Mouse (Mus musculus): ENCODE data around the gene Slc5a10. TPM values are rescaled to one million over a fixed set of nuclear protein-coding genes. Genes with fewer than 3 reads are reported as not detected.
A peak's percentile ranks its signal among the peaks of the same experiment; 100 is the strongest.

The Slc5a10 gene
- total and polyA plus RNA-seq, 3 experiments, result not detected

DNA sequence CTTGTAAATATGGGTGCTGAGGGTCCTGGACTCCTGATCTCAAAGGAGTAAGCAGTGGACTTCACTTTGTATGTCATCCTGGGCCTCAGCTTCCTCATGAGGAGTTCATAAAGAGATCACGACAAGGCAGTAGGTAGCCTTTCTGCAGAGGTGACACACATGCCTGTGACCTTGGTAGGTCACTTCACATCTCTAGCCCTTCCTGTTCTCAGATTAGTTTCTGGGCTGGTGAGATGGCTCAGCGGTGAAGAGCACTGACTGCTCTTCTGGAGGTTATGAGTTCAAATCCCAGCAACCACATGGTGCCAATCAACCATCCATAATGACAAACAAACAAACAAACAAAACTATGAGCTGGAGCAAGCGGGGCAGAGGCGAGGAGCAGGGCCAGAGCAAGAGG, 42.9 kb downstream of the Slc5a10 start:
- Histone ChIP-seq H3K79me2 (replicated peaks; ENCODE audit: control insufficient read depth, insufficient read depth, low read length) (no peaks in the 10 kb centered on the region), H3K27ac (no peak overlapping the region), H3K27me3 (ENCODE audit: control insufficient read depth, insufficient read depth, low read length) (no peaks in the 10 kb centered on the region), H3K9ac (ENCODE audit: low read depth, low read length) (no peak overlapping the region), H3K4me3 (no peak overlapping the region), H3K4me1 (ENCODE audit: control insufficient read depth, insufficient read depth, low read length) (no peaks in the 10 kb centered on the region), H3K36me3 (ENCODE audit: control insufficient read depth, insufficient read depth, low read length) (no peaks in the 10 kb centered on the region)
- intact Hi-C loops (cut with DNase I), result no loop called here
- 86% methylated on average over 4 of the region's 4 CpGs for WGBS
- no peak for DNase-seq
- TF ChIP-seq CTCF (IDR thresholded peaks at IDR 0.05) (no peak), EP300 (IDR thresholded peaks at IDR 0.05; ENCODE audit: insufficient read depth, low read depth, low read length) (no peak), POLR2A (IDR thresholded peaks at IDR 0.05; ENCODE audit: insufficient read depth, low read depth, low read length) (no peak)

GRCm38 (mm10) chr11:61676216-61676854, 44.3 kb downstream of the Slc5a10 start:
- Histone ChIP-seq H3K79me2 (replicated peaks; ENCODE audit: control insufficient read depth, insufficient read depth, low read length) (no peaks in the 10 kb centered on the region), H3K9ac (ENCODE audit: low read depth, low read length) (no peak overlapping the region), H3K27me3 (ENCODE audit: control insufficient read depth, insufficient read depth, low read length) (no peaks in the 10 kb centered on the region), H3K4me1 (ENCODE audit: control insufficient read depth, insufficient read depth, low read length) (no peaks in the 10 kb centered on the region), H3K4me3 (no peak overlapping the region), H3K36me3 (ENCODE audit: control insufficient read depth, insufficient read depth, low read length) (no peaks in the 10 kb centered on the region), H3K27ac (no peak overlapping the region)
- WGBS, result 84% methylated on average over 7 of the region's 7 CpGs
- TF ChIP-seq CTCF (IDR thresholded peaks at IDR 0.05) (no peak), POLR2A (IDR thresholded peaks at IDR 0.05; ENCODE audit: insufficient read depth, low read depth, low read length) (no peak), EP300 (IDR thresholded peaks at IDR 0.05; ENCODE audit: insufficient read depth, low read depth, low read length) (no peak)
- intact Hi-C loops (cut with DNase I), result no loop called here
- no peak for DNase-seq

DNA sequence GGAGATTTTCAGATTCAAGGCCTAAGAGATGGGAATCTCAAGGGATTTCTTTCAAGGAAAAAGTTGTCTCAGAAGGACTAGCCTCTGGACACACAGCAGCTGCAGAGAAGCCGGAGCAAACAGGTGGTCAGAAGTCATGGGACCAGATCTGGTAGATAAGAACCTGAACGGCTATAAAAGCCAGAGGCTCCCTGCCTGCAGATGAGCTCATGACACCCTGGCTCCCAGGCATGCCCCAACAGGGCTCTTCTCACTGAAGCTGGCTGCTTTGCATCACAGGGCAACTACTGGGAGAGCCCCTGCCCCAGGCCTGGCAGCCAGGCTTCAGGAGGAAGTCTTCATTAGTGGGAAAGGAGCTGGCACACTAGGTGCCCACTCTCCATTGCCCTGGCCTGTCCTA, 45.3 kb downstream of the Slc5a10 start:
- no peak overlapping the region for H3K9ac ChIP-seq (ENCODE audit: low read depth, low read length)
- TF ChIP-seq EP300 (IDR thresholded peaks at IDR 0.05; ENCODE audit: insufficient read depth, low read depth, low read length), result no peak
- no peak for TF ChIP-seq POLR2A (IDR thresholded peaks at IDR 0.05; ENCODE audit: insufficient read depth, low read depth, low read length)
- TF ChIP-seq CTCF (IDR thresholded peaks at IDR 0.05), result no peak
- H3K4me1 ChIP-seq (ENCODE audit: control insufficient read depth, insufficient read depth, low read length), result no peaks in the 10 kb centered on the region
- WGBS, result 48% methylated on average over 2 of the region's 2 CpGs
- no peaks in the 10 kb centered on the region for H3K79me2 ChIP-seq (replicated peaks; ENCODE audit: control insufficient read depth, insufficient read depth, low read length)
- no peaks in the 10 kb centered on the region for H3K36me3 ChIP-seq (ENCODE audit: control insufficient read depth, insufficient read depth, low read length)
- H3K4me3 ChIP-seq, result no peak overlapping the region
- H3K27me3 ChIP-seq (ENCODE audit: control insufficient read depth, insufficient read depth, low read length), result no peaks in the 10 kb centered on the region
- intact Hi-C loops (cut with DNase I), result no loop called here
- H3K27ac ChIP-seq, result no peak overlapping the region
- DNase-seq, result no peak

DNA sequence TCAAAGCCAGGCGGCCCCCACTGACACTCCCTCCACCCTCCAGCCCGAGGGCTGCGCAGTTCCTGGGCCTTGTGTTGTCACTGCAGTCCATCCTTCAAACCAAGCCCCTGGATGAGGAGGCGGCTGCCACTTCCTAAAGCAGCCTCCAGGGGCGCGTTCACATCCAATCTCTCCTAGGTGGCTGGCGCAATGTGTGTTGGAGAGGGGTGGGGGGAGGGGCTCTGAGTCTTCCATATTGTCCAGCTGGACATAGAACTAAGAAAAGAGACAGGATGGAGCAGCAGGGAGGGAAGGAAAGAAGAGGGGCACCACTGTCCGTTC, 45.8 kb downstream of the Slc5a10 start:
- TF ChIP-seq POLR2A (IDR thresholded peaks at IDR 0.05; ENCODE audit: insufficient read depth, low read depth, low read length) (no peak), CTCF (IDR thresholded peaks at IDR 0.05) (peak; percentile 49)
- Histone ChIP-seq H3K4me3 (no peak overlapping the region), H3K4me1 (ENCODE audit: control insufficient read depth, insufficient read depth, low read length) (no peaks in the 10 kb centered on the region), H3K36me3 (ENCODE audit: control insufficient read depth, insufficient read depth, low read length) (no peaks in the 10 kb centered on the region), H3K9ac (ENCODE audit: low read depth, low read length) (no peak overlapping the region), H3K27ac (no peak overlapping the region), H3K27me3 (ENCODE audit: control insufficient read depth, insufficient read depth, low read length) (no peaks in the 10 kb centered on the region), H3K79me2 (replicated peaks; ENCODE audit: control insufficient read depth, insufficient read depth, low read length) (no peaks in the 10 kb centered on the region)
- WGBS, result 27% methylated on average over 8 of the region's 8 CpGs
- no peak for DNase-seq
- intact Hi-C loops (cut with DNase I), result no loop called here

DNA sequence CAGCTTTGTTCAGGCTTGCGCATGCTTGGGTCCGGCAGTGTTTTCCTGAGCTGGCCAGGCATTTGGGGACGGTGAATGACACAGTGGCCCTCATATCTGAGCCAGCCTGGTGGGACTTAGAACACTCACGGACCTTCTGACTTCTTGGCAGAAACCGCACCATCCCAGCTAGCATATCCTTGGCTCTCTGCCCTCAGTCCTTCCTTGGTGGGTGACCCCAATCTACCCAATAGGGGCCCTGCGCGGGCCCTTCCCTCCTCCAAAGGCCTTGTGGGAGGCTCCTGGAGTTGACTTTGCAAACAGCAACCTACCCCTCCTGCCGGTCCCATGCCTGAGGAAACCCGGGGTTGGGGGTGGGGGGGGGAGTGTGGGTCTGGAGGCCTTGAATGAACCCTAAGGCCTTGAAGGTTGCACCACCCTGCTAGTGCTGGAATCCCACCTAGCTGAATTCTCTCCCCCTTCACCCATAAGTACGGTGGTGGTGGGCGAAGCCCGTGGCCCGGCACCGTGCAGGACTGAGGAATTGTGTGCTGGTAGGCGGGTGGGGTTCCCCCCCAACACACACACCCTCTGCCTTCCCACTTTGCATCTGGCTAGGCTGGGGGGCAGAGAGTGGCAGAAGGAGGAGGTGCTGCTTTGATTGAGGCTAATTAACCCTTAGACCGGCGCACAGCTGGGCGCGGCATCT, 46.3 kb downstream of the Slc5a10 start:
- Histone ChIP-seq H3K9ac (ENCODE audit: low read depth, low read length) (no peak overlapping the region), H3K36me3 (ENCODE audit: control insufficient read depth, insufficient read depth, low read length) (no peaks in the 10 kb centered on the region), H3K4me1 (ENCODE audit: control insufficient read depth, insufficient read depth, low read length) (no peaks in the 10 kb centered on the region), H3K79me2 (replicated peaks; ENCODE audit: control insufficient read depth, insufficient read depth, low read length) (no peaks in the 10 kb centered on the region), H3K27me3 (ENCODE audit: control insufficient read depth, insufficient read depth, low read length) (no peaks in the 10 kb centered on the region), H3K4me3 (no peak overlapping the region), H3K27ac (no peak overlapping the region)
- DNase-seq, result no peak
- 58% methylated on average over 19 of the region's 19 CpGs for WGBS
- intact Hi-C loops (cut with DNase I), result no loop called here
- TF ChIP-seq EP300 (IDR thresholded peaks at IDR 0.05; ENCODE audit: insufficient read depth, low read depth, low read length) (no peak), POLR2A (IDR thresholded peaks at IDR 0.05; ENCODE audit: insufficient read depth, low read depth, low read length) (no peak), CTCF (IDR thresholded peaks at IDR 0.05) (no peak)

DNA sequence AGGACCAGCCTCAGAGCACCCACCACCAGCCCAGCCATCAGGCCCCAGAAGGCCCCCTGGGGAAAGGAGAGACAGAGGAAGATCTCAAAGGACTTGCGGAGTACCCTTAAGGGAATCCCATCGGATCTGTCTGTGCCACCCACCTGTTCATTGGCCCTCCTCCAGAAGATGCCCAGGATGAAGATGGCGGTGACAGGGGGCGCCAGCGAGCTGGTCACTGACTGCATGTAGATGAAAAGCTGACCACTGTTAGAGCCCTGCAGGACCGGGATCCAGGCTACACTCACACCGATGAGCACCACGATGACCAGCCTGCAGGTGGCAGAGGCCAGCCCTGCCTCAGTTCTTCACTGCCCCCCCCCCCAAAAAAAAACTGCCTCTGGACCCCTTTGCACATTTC, 46.9 kb downstream of the Slc5a10 start:
- no peaks in the 10 kb centered on the region for H3K36me3 ChIP-seq (ENCODE audit: control insufficient read depth, insufficient read depth, low read length)
- no peaks in the 10 kb centered on the region for H3K79me2 ChIP-seq (replicated peaks; ENCODE audit: control insufficient read depth, insufficient read depth, low read length)
- no peak overlapping the region for H3K9ac ChIP-seq (ENCODE audit: low read depth, low read length)
- no peaks in the 10 kb centered on the region for H3K4me1 ChIP-seq (ENCODE audit: control insufficient read depth, insufficient read depth, low read length)
- no peaks in the 10 kb centered on the region for H3K27me3 ChIP-seq (ENCODE audit: control insufficient read depth, insufficient read depth, low read length)
- intact Hi-C loops (cut with DNase I), result no loop called here
- 44% methylated on average over 8 of the region's 8 CpGs for WGBS
- TF ChIP-seq EP300 (IDR thresholded peaks at IDR 0.05; ENCODE audit: insufficient read depth, low read depth, low read length) (no peak), POLR2A (IDR thresholded peaks at IDR 0.05; ENCODE audit: insufficient read depth, low read depth, low read length) (no peak), CTCF (IDR thresholded peaks at IDR 0.05) (peak; percentile 54)
- H3K4me3 ChIP-seq, result no peak overlapping the region
- DNase-seq, result no peak
- H3K27ac ChIP-seq, result no peak overlapping the region

All from heart, adult 2 months (tissue).